Mouse (Mus musculus) kidney, adult 2 months (tissue): Measurements from ENCODE around the gene Cdh5. TPM values are rescaled to one million over a fixed set of nuclear protein-coding genes. Genes with fewer than 3 reads are reported as not detected.

Source experiments
- DNase-seq: peaks from one replicate; pipeline ENCODE4 v3.0.0; 2021
- H3K27ac ChIP-seq: fragments of 200-500 bp; 2 replicates; pipeline ENCODE4 v1.5.1; 2012; ENCODE audit warnings: low read depth, low read length, control low read depth, inconsistent platforms; ENCODE audit not compliant: insufficient read depth
- H3K27me3 ChIP-seq: fragments of 200-500 bp; replicated peaks from 2 replicates; pipeline ENCODE4 v1.6.1; 2012; ENCODE audit warnings: mild to moderate bottlenecking, moderate library complexity, low read length, inconsistent platforms; ENCODE audit not compliant: control insufficient read depth, insufficient read depth
- H3K36me3 ChIP-seq: fragments of 200-500 bp; 2 replicates; pipeline ENCODE4 v1.6.1; 2012; ENCODE audit warnings: mild to moderate bottlenecking, moderate library complexity, low read length, inconsistent platforms; ENCODE audit not compliant: control insufficient read depth, insufficient read depth
- H3K4me1 ChIP-seq: fragments of 200-500 bp; 2 replicates; pipeline ENCODE4 v1.6.1; 2011; ENCODE audit warnings: low read length; ENCODE audit not compliant: control insufficient read depth, insufficient read depth
- H3K4me3 ChIP-seq: fragments of 200-500 bp; 2 replicates; pipeline ENCODE4 v1.5.1; 2011; ENCODE audit warnings: mild to moderate bottlenecking, low read depth, low read length, control low read depth; ENCODE audit not compliant: insufficient read depth
- CTCF ChIP-seq: fragments of 200-500 bp; conservative IDR thresholded peaks from 2 replicates; pipeline ENCODE4 v1.5.1; 2011; ENCODE audit warnings: low read depth, mild to moderate bottlenecking, control low read depth, low read length, moderate library complexity, mixed read lengths; ENCODE audit not compliant: insufficient read depth, insufficient read length
- POLR2A ChIP-seq: fragments of 200-500 bp; IDR thresholded peaks from one replicate; pipeline ENCODE4 v1.6.1; 2011; ENCODE audit warnings: low read depth, low read length, control low read depth
- WGBS: fragments of 180-500 bp; shearing (Covaris S2); methylation state at CpG from one replicate; pipeline ENCODE4 v1.1.7; 2018; 5-methylcytosine and 5-hydroxymethylcytosine counted together
- polyA plus RNA-seq: library from polyadenylated mRNA; depleted of rRNA; stranded (reverse); fragments of >200 nt; gene quantifications from 2 replicates; pipeline ENCODE4 v1.2.3, GENCODE M21; 2012

The Cdh5 gene
- polyA plus RNA-seq, 1 experiment = 48.5 TPM

- Histone ChIP-seq H3K36me3 (no peaks in the 10 kb centered on the region), H3K27me3 (no peaks in the 10 kb centered on the region), H3K4me1 (no peaks in the 10 kb centered on the region), H3K27ac (no peak overlapping the region), H3K4me3 (no peak overlapping the region)
- no peak for DNase-seq
- TF ChIP-seq CTCF (no peak), POLR2A (no peak)
- WGBS = 92% methylated on average over 25 of the region's 25 CpGs
Observed at GRCm38 (mm10) chr8:104142415-104142814, 41.0 kb downstream of the Cdh5 start.

GRCm38 (mm10) chr8:104143379-104143778, 42.0 kb downstream of the Cdh5 start:
- Histone ChIP-seq H3K4me3 (no peak overlapping the region), H3K36me3 (no peaks in the 10 kb centered on the region), H3K27me3 (no peaks in the 10 kb centered on the region), H3K4me1 (no peaks in the 10 kb centered on the region), H3K27ac (no peak overlapping the region)
- 60% methylated on average over 4 of the region's 4 CpGs for WGBS
- DNase-seq = no peak
- no peak for TF ChIP-seq POLR2A
- TF ChIP-seq CTCF = no peak

- Histone ChIP-seq H3K27ac (no peak overlapping the region), H3K4me3 (no peak overlapping the region), H3K4me1 (no peaks in the 10 kb centered on the region), H3K36me3 (no peaks in the 10 kb centered on the region), H3K27me3 (no peaks in the 10 kb centered on the region)
- WGBS = 71% methylated on average over 13 of the region's 13 CpGs
- DNase-seq = no peak
- TF ChIP-seq CTCF (peak; percentile 25; the same call in 1 of the 2 replicates), POLR2A (no peak)
Observed at GRCm38 (mm10) chr8:104144434-104145216, 43.2 kb downstream of the Cdh5 start.

GRCm38 (mm10) chr8:104145981-104146689, 44.7 kb downstream of the Cdh5 start:
- DNase-seq = peak; percentile 80
- no peaks in the 10 kb centered on the region for H3K27me3 ChIP-seq
- H3K27ac ChIP-seq = no peak overlapping the region
- TF ChIP-seq POLR2A = no peak
- TF ChIP-seq CTCF = peak; percentile 69
- H3K4me3 ChIP-seq = no peak overlapping the region
- no peaks in the 10 kb centered on the region for H3K4me1 ChIP-seq
- 38% methylated on average over 15 of the region's 15 CpGs for WGBS
- no peaks in the 10 kb centered on the region for H3K36me3 ChIP-seq

GRCm38 (mm10) chr8:104146717-104147494, 45.5 kb downstream of the Cdh5 start:
- no peak overlapping the region for H3K4me3 ChIP-seq
- H3K27me3 ChIP-seq = no peaks in the 10 kb centered on the region
- no peak overlapping the region for H3K27ac ChIP-seq
- no peaks in the 10 kb centered on the region for H3K36me3 ChIP-seq
- WGBS = 85% methylated on average over 15 of the region's 15 CpGs
- TF ChIP-seq CTCF = no peak
- no peak for TF ChIP-seq POLR2A
- no peaks in the 10 kb centered on the region for H3K4me1 ChIP-seq
- no peak for DNase-seq

GRCm38 (mm10) chr8:104147947-104148346, 46.5 kb downstream of the Cdh5 start:
- no peak for DNase-seq
- H3K4me3 ChIP-seq = no peak overlapping the region
- H3K27ac ChIP-seq = no peak overlapping the region
- H3K4me1 ChIP-seq = no peaks in the 10 kb centered on the region
- no peak for TF ChIP-seq POLR2A
- TF ChIP-seq CTCF = no peak
- 98% methylated on average over 2 of the region's 2 CpGs for WGBS
- H3K27me3 ChIP-seq = no peaks in the 10 kb centered on the region
- H3K36me3 ChIP-seq = no peaks in the 10 kb centered on the region
